ENCODE assay signal across 10 mouse cellular contexts in genomic region chr3:90627807-90628206, GRCm38 (mm10). TPM values are rescaled to one million over a fixed set of nuclear protein-coding genes. Genes with fewer than 3 reads are reported as not detected.
A peak's percentile ranks its signal among the peaks of the same experiment; 100 is the strongest.
DNase-seq lines count a peak whose midpoint lies in the region; ATAC-seq and TF ChIP-seq lines count a peak whose summit lies in the region.
"Had no signal": no experiment of that assay in that cellular context is flagged by ENCODE, and none has a peak within 500 bp of the region (broad histone marks: within the 10 kb centered on the region; RNA-seq: fewer than 3 reads in every experiment).

No protein-coding gene starts in this region.

- peaks cover 8% of the 10 kb centered on the region; the same call in 1 of the 2 replicates for H3K4me1 ChIP-seq in embryonic facial prominence, embryonic 14.5 days (ENCODE audit: control insufficient read depth, insufficient read depth, low read length)
- H3K4me1 ChIP-seq in embryonic facial prominence, embryonic 10.5 days = peaks cover 14% of the 10 kb centered on the region
- H3K4me1 ChIP-seq in liver, postnatal 0 days (ENCODE audit: insufficient read depth) = no peaks in the 10 kb centered on the region

- no peaks in the 10 kb centered on the region for H3K27me3 ChIP-seq in embryonic facial prominence, embryonic 14.5 days (replicated peaks; ENCODE audit: control insufficient read depth, insufficient read depth, low read length)
- no peaks in the 10 kb centered on the region for H3K27me3 ChIP-seq in embryonic facial prominence, embryonic 10.5 days (replicated peaks; ENCODE audit: low read depth, poor library complexity, severe bottlenecking)
- no peaks in the 10 kb centered on the region for H3K27me3 ChIP-seq in liver, postnatal 0 days (ENCODE audit: insufficient read depth, low read length)
- H3K27me3 ChIP-seq: heart, embryonic 15.5 days had no signal

- no peak for ATAC-seq in embryonic facial prominence, embryonic 14.5 days (ENCODE audit: low read depth)
- ATAC-seq in liver, postnatal 0 days = no peak
- 0 out of 2 replicates have a peak, but pooled peaks have one; percentile 34 for ATAC-seq in monocyte, adult 5-6 weeks (replicated peaks; ENCODE audit: insufficient number of reproducible peaks, low FRiP score, low TSS enrichment, poor library complexity, severe bottlenecking)

- H3K9me3 ChIP-seq in embryonic facial prominence, embryonic 14.5 days (ENCODE audit: control insufficient read depth, low read length) = no peaks in the 10 kb centered on the region
- no peaks in the 10 kb centered on the region for H3K9me3 ChIP-seq in embryonic facial prominence, embryonic 10.5 days
- H3K9me3 ChIP-seq in liver, postnatal 0 days (ENCODE audit: low read length) = no peaks in the 10 kb centered on the region
- H3K9me3 ChIP-seq: G1E; heart, embryonic 15.5 days had no signal

- H3K4me3 ChIP-seq in embryonic facial prominence, embryonic 14.5 days (ENCODE audit: low read depth, low read length) = no peak overlapping the region
- H3K4me3 ChIP-seq in embryonic facial prominence, embryonic 10.5 days = no peak overlapping the region
- no peak overlapping the region for H3K4me3 ChIP-seq in liver, postnatal 0 days (ENCODE audit: low read depth, low read length)
- H3K4me3 ChIP-seq: heart, embryonic 15.5 days had no signal

- H3K9ac ChIP-seq in embryonic facial prominence, embryonic 14.5 days (ENCODE audit: low read depth, low read length) = no peak overlapping the region
- H3K9ac ChIP-seq in liver, postnatal 0 days (replicated peaks) = no peak overlapping the region
- H3K9ac ChIP-seq: heart, embryonic 15.5 days had no signal

- TF ChIP-seq EP300 in liver, postnatal 0 days (IDR thresholded peaks at IDR 0.05; ENCODE audit: low read depth) = no peak

- no peak overlapping the region for H3K27ac ChIP-seq in embryonic facial prominence, embryonic 14.5 days (replicated peaks; ENCODE audit: low read depth, low read length)
- no peak overlapping the region for H3K27ac ChIP-seq in embryonic facial prominence, embryonic 10.5 days (replicated peaks)
- H3K27ac ChIP-seq in liver, postnatal 0 days (ENCODE audit: low read depth) = no peak overlapping the region
- H3K27ac ChIP-seq: heart, embryonic 15.5 days had no signal

- TF ChIP-seq POLR2A in brain, embryonic 14.5 days (IDR thresholded peaks at IDR 0.05; ENCODE audit: borderline replicate concordance, extremely low read depth, insufficient read depth, insufficient read length, poor library complexity, severe bottlenecking) = no peak

- WGBS in embryonic facial prominence, embryonic 14.5 days = 62% methylated on average over 4 of the region's 4 CpGs
- 59% methylated on average over 4 of the region's 4 CpGs for WGBS in embryonic facial prominence, embryonic 10.5 days
- 50% methylated on average over 4 of the region's 4 CpGs for WGBS in liver, postnatal 0 days (ENCODE audit: insufficient replicate concordance)

- no peaks in the 10 kb centered on the region for H3K36me3 ChIP-seq in embryonic facial prominence, embryonic 14.5 days (ENCODE audit: control insufficient read depth, insufficient read depth, low read length)
- no peaks in the 10 kb centered on the region for H3K36me3 ChIP-seq in embryonic facial prominence, embryonic 10.5 days (replicated peaks)
- H3K36me3 ChIP-seq in liver, postnatal 0 days (replicated peaks; ENCODE audit: insufficient read depth, low read length) = no peaks in the 10 kb centered on the region
- H3K36me3 ChIP-seq: G1E; heart, embryonic 15.5 days had no signal

- peak; percentile 63 for DNase-seq in embryonic facial prominence, embryonic 14.5 days (ENCODE audit: low spot score)
- no peak for DNase-seq in embryonic facial prominence, embryonic 10.5 days (ENCODE audit: low spot score)
- no peak for DNase-seq in liver, postnatal 0 days
- DNase-seq in liver = no peak
- DNase-seq in brain, embryonic 14.5 days (ENCODE audit: low read depth) = peak; percentile 53
- no peak for DNase-seq in layer of hippocampus, postnatal 14 days (ENCODE audit: low spot score in 2 of 2)
- DNase-seq in layer of hippocampus, adult 11-12 months (ENCODE audit: low spot score) = no peak

- H3K4me2 ChIP-seq in embryonic facial prominence, embryonic 14.5 days (ENCODE audit: low read depth, low read length) = no peak overlapping the region
- H3K4me2 ChIP-seq in liver, postnatal 0 days (ENCODE audit: low read depth, low read length) = no peak overlapping the region
- H3K4me2 ChIP-seq: heart, embryonic 15.5 days had no signal

- peak; percentile 68 for TF ChIP-seq CTCF in liver, postnatal 0 days (IDR thresholded peaks at IDR 0.05; ENCODE audit: low read depth)
- TF ChIP-seq CTCF in brain, embryonic 14.5 days (IDR thresholded peaks at IDR 0.05; ENCODE audit: borderline replicate concordance, extremely low read depth, insufficient read depth, insufficient read length) = peak; percentile 46; the same call in 1 of the 2 replicates

RNA-seq across cellular contexts. Expression of gene S100a6, which starts 15.1 kb away (rescaled TPM):
- 190 and 334 TPM in 2 replicates for polyA plus RNA-seq in embryonic facial prominence, embryonic 14.5 days (2014; fragmentation: Nextera tagmentation; extraction: Ambion mirVana)
- polyA plus RNA-seq in embryonic facial prominence, embryonic 10.5 days (2016; fragmentation: Nextera tagmentation; extraction: Ambion mirVana) = 17.7 and 21.3 TPM in 2 replicates
- polyA plus RNA-seq in liver, postnatal 0 days (2015; fragmentation: Nextera tagmentation; extraction: Ambion mirVana) = 49.1 and 55.6 TPM in 2 replicates
- polyA plus RNA-seq in brain, embryonic 14.5 days (2012; rRNA removed) = 22.2 and 26.1 TPM in 2 replicates
- 318 to 564 TPM (median 521 TPM) in 3 replicates for total RNA-seq in monocyte, adult 5-6 weeks (2017)
- 10 to 100 TPM; 26.3 to 30.1 TPM for total RNA-seq in layer of hippocampus, postnatal 14 days (2021)
- total RNA-seq: G1E had no signal
- polyA plus RNA-seq: G1E had no signal

RNA-seq across cellular contexts. Expression of gene S100a5, which starts 19.5 kb away (rescaled TPM):
- 1.6 TPM in 1 of 2 replicates, not detected in the other for polyA plus RNA-seq in embryonic facial prominence, embryonic 14.5 days (2014; fragmentation: Nextera tagmentation; extraction: Ambion mirVana)
- not detected in 2 replicates for polyA plus RNA-seq in embryonic facial prominence, embryonic 10.5 days (2016; fragmentation: Nextera tagmentation; extraction: Ambion mirVana)
- polyA plus RNA-seq in liver, postnatal 0 days (2015; fragmentation: Nextera tagmentation; extraction: Ambion mirVana) = not detected in 2 replicates
- not detected in 2 replicates for polyA plus RNA-seq in brain, embryonic 14.5 days (2012; rRNA removed)
- total RNA-seq in monocyte, adult 5-6 weeks (2017) = not detected in 3 replicates
- total RNA-seq in layer of hippocampus, postnatal 14 days (2021) = not detected
- total RNA-seq: G1E had no signal
- polyA plus RNA-seq: G1E; heart, embryonic 15.5 days had no signal

RNA-seq across cellular contexts. Expression of gene S100a4, which starts 24.2 kb away (rescaled TPM):
- polyA plus RNA-seq in embryonic facial prominence, embryonic 14.5 days (2014; fragmentation: Nextera tagmentation; extraction: Ambion mirVana) = 16.8 and 22.9 TPM in 2 replicates
- 1.1 TPM in 1 of 2 replicates, not detected in the other for polyA plus RNA-seq in embryonic facial prominence, embryonic 10.5 days (2016; fragmentation: Nextera tagmentation; extraction: Ambion mirVana)
- polyA plus RNA-seq in liver, postnatal 0 days (2015; fragmentation: Nextera tagmentation; extraction: Ambion mirVana) = 4.0 and 4.6 TPM in 2 replicates
- polyA plus RNA-seq in brain, embryonic 14.5 days (2012; rRNA removed) = 1.6 and 2.5 TPM in 2 replicates
- 562 to 1,115 TPM (median 1,082 TPM) in 3 replicates for total RNA-seq in monocyte, adult 5-6 weeks (2017)
- 1 to 10 TPM; 7.3 to 9.1 TPM for total RNA-seq in layer of hippocampus, postnatal 14 days (2021)
- total RNA-seq: G1E had no signal
- polyA plus RNA-seq: G1E had no signal

RNA-seq across cellular contexts. Expression of gene S100a7a, which starts 26.0 kb away (rescaled TPM):
- 0.84 TPM in 1 of 2 replicates, not detected in the other for polyA plus RNA-seq in embryonic facial prominence, embryonic 14.5 days (2014; fragmentation: Nextera tagmentation; extraction: Ambion mirVana)
- not detected in 2 replicates for polyA plus RNA-seq in embryonic facial prominence, embryonic 10.5 days (2016; fragmentation: Nextera tagmentation; extraction: Ambion mirVana)
- polyA plus RNA-seq in liver, postnatal 0 days (2015; fragmentation: Nextera tagmentation; extraction: Ambion mirVana) = not detected in 2 replicates
- 0.14 TPM in 1 of 2 replicates, not detected in the other for polyA plus RNA-seq in brain, embryonic 14.5 days (2012; rRNA removed)
- 0.58 TPM in 1 of 3 replicates, not detected in the others for total RNA-seq in monocyte, adult 5-6 weeks (2017)
- total RNA-seq in layer of hippocampus, postnatal 14 days (2021) = under 1 TPM in 1 of 2 experiments, not detected in 1; 0.35 TPM
- total RNA-seq: G1E had no signal
- polyA plus RNA-seq: G1E; heart, embryonic 15.5 days had no signal

RNA-seq across cellular contexts. Expression of gene Gm42674, which starts 26.1 kb away (rescaled TPM):
- not detected in 2 replicates for polyA plus RNA-seq in embryonic facial prominence, embryonic 14.5 days (2014; fragmentation: Nextera tagmentation; extraction: Ambion mirVana)
- polyA plus RNA-seq in embryonic facial prominence, embryonic 10.5 days (2016; fragmentation: Nextera tagmentation; extraction: Ambion mirVana) = not detected in 2 replicates
- polyA plus RNA-seq in liver, postnatal 0 days (2015; fragmentation: Nextera tagmentation; extraction: Ambion mirVana) = not detected in 2 replicates
- polyA plus RNA-seq in brain, embryonic 14.5 days (2012; rRNA removed) = not detected in 2 replicates
- total RNA-seq in monocyte, adult 5-6 weeks (2017) = not detected in 3 replicates
- not detected for total RNA-seq in layer of hippocampus, postnatal 14 days (2021)
- total RNA-seq: G1E had no signal
- polyA plus RNA-seq: G1E; heart, embryonic 15.5 days had no signal

Comparison
In these comparisons a context has a peak if more than half of its experiments do, and no peak if none do; other contexts are left out.
1. DNase-seq: peak in embryonic facial prominence, embryonic 14.5 days (single experiment) and brain, embryonic 14.5 days (single experiment); none in embryonic facial prominence, embryonic 10.5 days (single experiment), liver, postnatal 0 days (single experiment), liver (single experiment), layer of hippocampus, postnatal 14 days (0 of 2) and layer of hippocampus, adult 11-12 months (single experiment).